Mouse (Mus musculus): Measurements from ENCODE around the gene Cuta.
"Not testable (repeated sequence)": the region's sequence is repeated elsewhere in the genome, so short reads cannot be mapped to it uniquely, and the experiment has no call there.

DNA sequence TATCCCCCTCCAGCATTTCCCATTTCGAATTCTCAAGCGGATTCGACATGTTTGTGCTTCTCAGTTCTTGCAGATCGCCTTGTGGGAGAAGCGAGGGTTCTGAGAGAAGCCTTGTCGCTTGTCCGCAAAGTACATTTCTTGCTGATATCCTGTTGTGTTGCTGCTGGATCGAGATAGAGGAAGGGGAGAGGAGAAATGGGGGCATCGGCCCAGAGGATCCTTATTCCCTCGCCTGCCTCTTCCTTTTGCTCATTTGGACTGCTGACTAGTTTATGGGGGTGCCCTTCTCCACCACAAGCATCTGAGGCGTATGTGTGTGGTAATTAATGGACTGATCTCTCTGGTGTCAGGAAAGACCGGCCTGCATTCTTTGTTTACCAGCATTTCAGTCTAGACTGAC is 21.8 kb downstream of the Cuta start:
- not testable (repeated sequence) for TF ChIP-seq POLR2A (IDR thresholded peaks at IDR 0.05; ENCODE audit: insufficient read length, low read depth); CEBPB (IDR thresholded peaks at IDR 0.05; ENCODE audit: insufficient read depth, poor library complexity, severe bottlenecking); USF1 (IDR thresholded peaks at IDR 0.05; ENCODE audit: low read depth); MYOG (IDR thresholded peaks at IDR 0.05; ENCODE audit: control insufficient read depth in 1 of 3, insufficient read depth in 1 of 3, insufficient read length in 2 of 3, low read depth in 2 of 3); MAX (IDR thresholded peaks at IDR 0.05; ENCODE audit: low read depth); POLR2AphosphoS2 (IDR thresholded peaks at IDR 0.05; ENCODE audit: insufficient read length, low read depth)
